Mouse (Mus musculus): ENCODE data around the gene Gpt2.

GRCm38 (mm10) chr8:85487906-85488620, 4.3 kb upstream of the Gpt2 start:
- TF ChIP-seq CTCF (IDR thresholded peaks at IDR 0.05; ENCODE audit: extremely low read depth, insufficient read length, insufficient replicate concordance, low read depth, low read length): no peak
- TF ChIP-seq POLR2A (IDR thresholded peaks at IDR 0.05; ENCODE audit: low read depth, low read length): no peak

All from small intestine, adult 2 months (tissue).